Mouse (Mus musculus) urinary bladder, postnatal 10 days (tissue): ENCODE data around the gene Tpp2.
"Not testable (repeated sequence)": the region's sequence is repeated elsewhere in the genome, so short reads cannot be mapped to it uniquely, and the experiment has no call there.

Experiments
- DNase-seq: peaks from one replicate; pipeline ENCODE4 v3.0.0; 2022; ENCODE audit warnings: low spot score

Tpp2 gene

GRCm38 (mm10) chr1:43933488-43934415 is at the start of gene Tpp2:
Gene Tpp2 (plus strand): TSS chr1:43933647.
- DNase-seq: peak; percentile 84

- DNase-seq: not testable (repeated sequence)
Observed at GRCm38 (mm10) chr1:43888358-43888757, 45.1 kb upstream of the Tpp2 start.

- no peak for DNase-seq
Observed at GRCm38 (mm10) chr1:43895742-43896141, 37.7 kb upstream of the Tpp2 start.

- no peak for DNase-seq
Observed at GRCm38 (mm10) chr1:43897131-43897530, 36.3 kb upstream of the Tpp2 start.

- DNase-seq: no peak
Observed at GRCm38 (mm10) chr1:43897987-43898386, 35.5 kb upstream of the Tpp2 start.

GRCm38 (mm10) chr1:43898991-43899714 is 34.3 kb upstream of the Tpp2 start:
- DNase-seq: peak; percentile 25

GRCm38 (mm10) chr1:43902417-43902816 is 31.0 kb upstream of the Tpp2 start:
- DNase-seq: no peak

- no peak for DNase-seq
Observed at GRCm38 (mm10) chr1:43902855-43903254, 30.6 kb upstream of the Tpp2 start.

- no peak for DNase-seq
Observed at GRCm38 (mm10) chr1:43915428-43915827, 18.0 kb upstream of the Tpp2 start.

GRCm38 (mm10) chr1:43916854-43917253 is 16.6 kb upstream of the Tpp2 start:
- DNase-seq: no peak

- no peak for DNase-seq
Observed at GRCm38 (mm10) chr1:43934416-43934810, 966 bp downstream of the Tpp2 start.

GRCm38 (mm10) chr1:43939310-43939709 is 5.9 kb downstream of the Tpp2 start:
- DNase-seq: no peak

GRCm38 (mm10) chr1:43941476-43942217 is 8.2 kb downstream of the Tpp2 start:
- no peak for DNase-seq

GRCm38 (mm10) chr1:43942814-43943213 is 9.4 kb downstream of the Tpp2 start:
- DNase-seq: no peak

- no peak for DNase-seq
Observed at GRCm38 (mm10) chr1:43953679-43954078, 20.2 kb downstream of the Tpp2 start.

GRCm38 (mm10) chr1:43964381-43964780 is 30.9 kb downstream of the Tpp2 start:
- no peak for DNase-seq

- no peak for DNase-seq
Observed at GRCm38 (mm10) chr1:43966756-43967155, 33.3 kb downstream of the Tpp2 start.

GRCm38 (mm10) chr1:43969361-43969760 is 35.9 kb downstream of the Tpp2 start:
- no peak for DNase-seq

- no peak for DNase-seq
Observed at GRCm38 (mm10) chr1:43971089-43971488, 37.6 kb downstream of the Tpp2 start.

GRCm38 (mm10) chr1:43996914-43997589 is 63.6 kb downstream of the Tpp2 start:
- no peak for DNase-seq

- no peak for DNase-seq
Observed at GRCm38 (mm10) chr1:44004513-44004912, 71.1 kb downstream of the Tpp2 start.

GRCm38 (mm10) chr1:44015556-44015955 is 82.1 kb downstream of the Tpp2 start:
- no peak for DNase-seq
